Comparison of ENCODE assay signal across 25 mouse cellular contexts in genomic region chr17:13179021-13179420, GRCm38 (mm10). TPM values are rescaled to one million over a fixed set of nuclear protein-coding genes. Genes with fewer than 3 reads are reported as not detected.
"Had no signal": no experiment of that assay in that cellular context is flagged by ENCODE, and none has a peak within 500 bp of the region (broad histone marks: within the 10 kb centered on the region; RNA-seq: fewer than 3 reads in every experiment).

No protein-coding gene starts in this region.

RNA-seq across cellular contexts. Expression of gene Smok2a, which starts 42.0 kb away (rescaled TPM):
- polyA plus RNA-seq: heart, embryonic 12.5 days; heart, embryonic 13.5 days; heart, embryonic 14.5 days; heart, embryonic 15.5 days; heart, embryonic 16.5 days; heart, postnatal 0 days; hindbrain, embryonic 10.5 days; hindbrain, embryonic 11.5 days; hindbrain, embryonic 12.5 days; hindbrain, embryonic 13.5 days; hindbrain, embryonic 14.5 days; hindbrain, embryonic 15.5 days; hindbrain, embryonic 16.5 days; hindbrain, postnatal 0 days; inflammation-experienced regulatory T-cells, adult 6 months; intestine, embryonic 14.5 days; intestine, embryonic 15.5 days; intestine, embryonic 16.5 days; intestine, postnatal 0 days; kidney, adult 2 months; kidney, embryonic 14.5 days; kidney, embryonic 15.5 days; kidney, embryonic 16.5 days; kidney, postnatal 0 days; large intestine, adult 2 months had no signal

RNA-seq across cellular contexts. Expression of gene Unc93a, which starts 47.4 kb away (rescaled TPM):
- polyA plus RNA-seq: heart, embryonic 12.5 days; heart, embryonic 13.5 days; heart, embryonic 14.5 days; heart, embryonic 15.5 days; heart, embryonic 16.5 days; heart, postnatal 0 days; hindbrain, embryonic 10.5 days; hindbrain, embryonic 11.5 days; hindbrain, embryonic 12.5 days; hindbrain, embryonic 13.5 days; hindbrain, embryonic 14.5 days; hindbrain, embryonic 15.5 days; hindbrain, embryonic 16.5 days; inflammation-experienced regulatory T-cells, adult 6 months; intestine, embryonic 14.5 days; intestine, embryonic 15.5 days; intestine, embryonic 16.5 days; kidney, adult 2 months; kidney, embryonic 14.5 days; kidney, embryonic 15.5 days; kidney, embryonic 16.5 days; kidney, postnatal 0 days had no signal

RNA-seq across cellular contexts. Expression of gene Smok2b, which starts 51.0 kb away (rescaled TPM):
- polyA plus RNA-seq: heart, embryonic 12.5 days; heart, embryonic 13.5 days; heart, embryonic 14.5 days; heart, embryonic 15.5 days; heart, embryonic 16.5 days; heart, postnatal 0 days; hindbrain, embryonic 10.5 days; hindbrain, embryonic 11.5 days; hindbrain, embryonic 12.5 days; hindbrain, embryonic 13.5 days; hindbrain, embryonic 14.5 days; hindbrain, embryonic 15.5 days; hindbrain, embryonic 16.5 days; hindbrain, postnatal 0 days; inflammation-experienced regulatory T-cells, adult 6 months; intestine, embryonic 14.5 days; intestine, embryonic 15.5 days; intestine, embryonic 16.5 days; intestine, postnatal 0 days; kidney, adult 2 months; kidney, embryonic 14.5 days; kidney, embryonic 15.5 days; kidney, embryonic 16.5 days; kidney, postnatal 0 days; large intestine, adult 2 months had no signal
